Mouse (Mus musculus) lung, embryonic 14.5 days (tissue): ENCODE results near the gene Ccdc8. TPM values are rescaled to one million over a fixed set of nuclear protein-coding genes. Genes with fewer than 3 reads are reported as not detected.
A peak's percentile ranks its signal among the peaks of the same experiment; 100 is the strongest.

Experiments
- ATAC-seq: fragments of 200-750 bp; cut with Nextera tagmentation; 2 replicates; pipeline ENCODE4 v1.8.0; 2017; ENCODE audit warnings: mild to moderate bottlenecking, moderate TSS enrichment, moderate library complexity; ENCODE audit not compliant: insufficient read depth
- DNase-seq: peaks from one replicate; pipeline ENCODE4 v3.0.0-alpha.2; 2015
- H3K27ac ChIP-seq: fragments of 300-500 bp; sonication (generic); 2 replicates; pipeline ENCODE4 v1.5.1; 2014; ENCODE audit warnings: low read depth, mild to moderate bottlenecking, moderate library complexity
- H3K27me3 ChIP-seq: fragments of 300-500 bp; sonication (generic); 2 replicates; pipeline ENCODE4 v1.6.1; 2014; ENCODE audit warnings: low read length, control low read depth; ENCODE audit not compliant: insufficient read depth
- H3K36me3 ChIP-seq: fragments of 300-500 bp; sonication (generic); 2 replicates; pipeline ENCODE4 v1.6.1; 2014; ENCODE audit warnings: control low read depth; ENCODE audit not compliant: insufficient read depth
- H3K4me1 ChIP-seq: fragments of 300-500 bp; sonication (generic); 2 replicates; pipeline ENCODE4 v1.6.1; 2014; ENCODE audit warnings: antibody characterized with exemption, control low read depth; ENCODE audit not compliant: insufficient read depth
- H3K4me2 ChIP-seq: fragments of 300-500 bp; sonication (generic); 2 replicates; pipeline ENCODE4 v1.6.1; 2014; ENCODE audit warnings: mild to moderate bottlenecking
- H3K4me3 ChIP-seq: fragments of 300-500 bp; sonication (generic); 2 replicates; pipeline ENCODE4 v1.5.1; 2014; ENCODE audit warnings: low read depth, low read length
- H3K9ac ChIP-seq: fragments of 300-500 bp; sonication (generic); 2 replicates; pipeline ENCODE4 v1.6.1; 2014
- H3K9me3 ChIP-seq: fragments of 300-500 bp; sonication (generic); 2 replicates; pipeline ENCODE4 v1.6.1; 2016; ENCODE audit warnings: low read depth, low read length, control low read depth
- CTCF ChIP-seq: IDR thresholded peaks from 2 replicates; pipeline ENCODE4 v1.5.1; 2016; ENCODE audit warnings: antibody characterized with exemption, low read depth
- WGBS: fragments of 180-500 bp; shearing (Covaris S2); extraction: QIAGEN DNeasy Blood & Tissue Kit; methylation state at CpG from one replicate; pipeline ENCODE4 v1.1.7; 2014; 5-methylcytosine and 5-hydroxymethylcytosine counted together
- polyA plus RNA-seq: library from polyadenylated mRNA; unstranded; fragments of >200 nt; fragmentation: Nextera tagmentation; extraction: Ambion mirVana; gene quantifications from 2 replicates; pipeline ENCODE4 v1.2.1, GENCODE M21; 2014

Ccdc8 gene
- polyA plus RNA-seq, 1 experiment from 2014 or later, result 29.2 TPM

GRCm38 (mm10) chr7:16990006-16990744, 2.3 kb upstream of the Ccdc8 start:
- Histone ChIP-seq H3K9me3 (no peaks in the 10 kb centered on the region), H3K4me2 (peak overlapping the region; percentile 22; the same call in 1 of the 2 replicates), H3K9ac (no peak overlapping the region), H3K36me3 (peaks cover under 1% of the 10 kb centered on the region; the same call in 1 of the 2 replicates), H3K4me1 (peaks cover 19% of the 10 kb centered on the region), H3K4me3 (no peak overlapping the region), H3K27me3 (no peaks in the 10 kb centered on the region), H3K27ac (peak overlapping the region; percentile 89)
- 27% methylated on average over 15 of the region's 15 CpGs for WGBS
- no peak for TF ChIP-seq CTCF
- DNase-seq (peak; percentile 61), ATAC-seq (no peak)

GRCm38 (mm10) chr7:16991681-16992450, 642 bp upstream of the Ccdc8 start:
- peak overlapping the region; percentile 39 for H3K4me2 ChIP-seq
- H3K36me3 ChIP-seq, result peaks cover 15% of the 10 kb centered on the region
- 33% methylated on average over 18 of the region's 18 CpGs for WGBS
- DNase-seq (peak; percentile 92), ATAC-seq (peak; percentile 75)
- H3K4me1 ChIP-seq, result peaks cover 30% of the 10 kb centered on the region
- no peaks in the 10 kb centered on the region for H3K27me3 ChIP-seq
- peak overlapping the region; percentile 95 for H3K27ac ChIP-seq
- no peaks in the 10 kb centered on the region for H3K9me3 ChIP-seq
- peak overlapping the region; percentile 4 for H3K9ac ChIP-seq
- no peak for TF ChIP-seq CTCF
- no peak overlapping the region; the same call in 1 of the 2 replicates for H3K4me3 ChIP-seq

GRCm38 (mm10) chr7:16993651-16994399, 1.3 kb downstream of the Ccdc8 start:
- H3K9me3 ChIP-seq, result no peaks in the 10 kb centered on the region
- H3K9ac ChIP-seq, result peak overlapping the region; percentile 83
- H3K27ac ChIP-seq, result peak overlapping the region; percentile 91
- no peaks in the 10 kb centered on the region for H3K27me3 ChIP-seq
- TF ChIP-seq CTCF, result no peak; the same call in 1 of the 2 replicates
- H3K36me3 ChIP-seq, result peaks cover 33% of the 10 kb centered on the region
- H3K4me2 ChIP-seq, result peak overlapping the region; percentile 86
- peak overlapping the region; percentile 71 for H3K4me3 ChIP-seq
- peak; percentile 94 for DNase-seq
- peaks cover 25% of the 10 kb centered on the region for H3K4me1 ChIP-seq
- peak; percentile 95 for ATAC-seq
- WGBS, result under 1% methylated on average over 27 of the region's 27 CpGs

GRCm38 (mm10) chr7:16994400-16994799, 1.9 kb downstream of the Ccdc8 start:
- peak; percentile 38 for DNase-seq

GRCm38 (mm10) chr7:16995345-16995744, 2.8 kb downstream of the Ccdc8 start:
- H3K27ac ChIP-seq, result no peak overlapping the region
- peak overlapping the region; percentile 71 for H3K4me3 ChIP-seq
- peaks cover 25% of the 10 kb centered on the region for H3K4me1 ChIP-seq
- no peaks in the 10 kb centered on the region for H3K27me3 ChIP-seq
- ATAC-seq (no peak), DNase-seq (no peak)
- H3K4me2 ChIP-seq, result peak overlapping the region; percentile 86
- no peaks in the 10 kb centered on the region for H3K9me3 ChIP-seq
- peak overlapping the region; percentile 83 for H3K9ac ChIP-seq
- H3K36me3 ChIP-seq, result peaks cover 46% of the 10 kb centered on the region
- WGBS, result 61% methylated on average over 4 of the region's 4 CpGs
- no peak for TF ChIP-seq CTCF

More at GRCm38 (mm10) chr7:16994400-16994799, 1.9 kb downstream of the Ccdc8 start:
- no peaks in the 10 kb centered on the region for H3K27me3 ChIP-seq
- no peak for TF ChIP-seq CTCF
- H3K4me2 ChIP-seq, result peak overlapping the region; percentile 86
- H3K9ac ChIP-seq, result peak overlapping the region; percentile 83
- peaks cover 25% of the 10 kb centered on the region for H3K4me1 ChIP-seq
- H3K27ac ChIP-seq, result peak overlapping the region; percentile 91
- no peak for ATAC-seq
- H3K4me3 ChIP-seq, result peak overlapping the region; percentile 71
- under 1% methylated on average over 20 of the region's 20 CpGs for WGBS
- peaks cover 38% of the 10 kb centered on the region for H3K36me3 ChIP-seq
- no peaks in the 10 kb centered on the region for H3K9me3 ChIP-seq

GRCm38 (mm10) chr7:16999233-16999632, 6.7 kb downstream of the Ccdc8 start:
- Histone ChIP-seq H3K9me3 (no peaks in the 10 kb centered on the region), H3K4me3 (no peak overlapping the region), H3K9ac (no peak overlapping the region), H3K36me3 (peaks cover 57% of the 10 kb centered on the region), H3K27me3 (no peaks in the 10 kb centered on the region), H3K27ac (no peak overlapping the region), H3K4me1 (peaks cover 13% of the 10 kb centered on the region), H3K4me2 (no peak overlapping the region)
- no peak for TF ChIP-seq CTCF
- DNase-seq (no peak), ATAC-seq (no peak)
- 56% methylated on average over 4 of the region's 4 CpGs for WGBS
